Comparison of ENCODE assay signal across 30 mouse cellular contexts in genomic region chr2:178795841-178796240, GRCm38 (mm10).
DNase-seq lines count a peak whose midpoint lies in the region; ATAC-seq lines count a peak whose summit lies in the region.
"Had no signal": no experiment of that assay in that cellular context is flagged by ENCODE, and none has a peak within 500 bp of the region (broad histone marks: within the 10 kb centered on the region; RNA-seq: fewer than 3 reads in every experiment).

No protein-coding gene starts in this region.

- DNase-seq in embryo, embryonic 10 days (ENCODE audit: low spot score): peak; percentile 58
- no peak for DNase-seq in embryo, embryonic 9.5 days (ENCODE audit: extremely low spot score)
- peak; percentile 91 for DNase-seq in heart, adult 11 months
- no peak for DNase-seq in heart, embryonic 10.5 days (ENCODE audit: low spot score)
- DNase-seq in embryonic facial prominence, embryonic 10.5 days (ENCODE audit: low spot score): peak; percentile 21
- DNase-seq in skeletal muscle tissue, adult 2 months (ENCODE audit: low read depth, low spot score): peak; percentile 46
- DNase-seq in forebrain, embryonic 14.5 days (ENCODE audit: low spot score): no peak
- DNase-seq: adrenal gland, adult 8-10 months; cerebellum, adult 2 months; cerebellum, postnatal 14 days; forebrain, postnatal 0 days; heart, postnatal 4 days; kidney, adult 11 months; kidney, postnatal 25 days; liver; lung, adult 2 months; lung, postnatal 10 days; right cerebral cortex, adult 18-20 months; thymus, postnatal 14 days had no signal

- H3K4me1 ChIP-seq in heart, embryonic 10.5 days: no peaks in the 10 kb centered on the region
- H3K4me1 ChIP-seq in embryonic facial prominence, embryonic 10.5 days: peaks cover 11% of the 10 kb centered on the region; the same call in 1 of the 2 replicates
- H3K4me1 ChIP-seq in forebrain, embryonic 14.5 days (ENCODE audit: control insufficient read depth, insufficient read depth, low read length): no peaks in the 10 kb centered on the region
- H3K4me1 ChIP-seq: heart, embryonic 12.5 days; hindbrain, embryonic 15.5 days; neural tube, embryonic 12.5 days; stomach, embryonic 15.5 days had no signal

- H3K4me3 ChIP-seq in heart, embryonic 10.5 days: no peak overlapping the region
- no peak overlapping the region for H3K4me3 ChIP-seq in embryonic facial prominence, embryonic 10.5 days
- H3K4me3 ChIP-seq in forebrain, embryonic 14.5 days (ENCODE audit: low read depth, low read length): no peak overlapping the region
- H3K4me3 ChIP-seq: erythroblast, embryonic 14.5 days; heart, embryonic 12.5 days; hindbrain, embryonic 15.5 days; kidney, embryonic 15.5 days; neural tube, embryonic 12.5 days; stomach, embryonic 15.5 days had no signal

- H3K27ac ChIP-seq in heart, embryonic 10.5 days: no peak overlapping the region
- no peak overlapping the region for H3K27ac ChIP-seq in embryonic facial prominence, embryonic 10.5 days (replicated peaks)
- no peak overlapping the region for H3K27ac ChIP-seq in forebrain, embryonic 14.5 days (ENCODE audit: low read depth, low read length)
- H3K27ac ChIP-seq: hindbrain, embryonic 15.5 days; kidney, embryonic 15.5 days; liver, embryonic 14.5 days; macrophage; neural tube, embryonic 12.5 days; stomach, embryonic 15.5 days had no signal

- no peaks in the 10 kb centered on the region for H3K36me3 ChIP-seq in heart, embryonic 10.5 days
- no peaks in the 10 kb centered on the region for H3K36me3 ChIP-seq in embryonic facial prominence, embryonic 10.5 days (replicated peaks)
- no peaks in the 10 kb centered on the region for H3K36me3 ChIP-seq in forebrain, embryonic 14.5 days (ENCODE audit: control insufficient read depth, insufficient read depth, low read length)
- H3K36me3 ChIP-seq: heart, embryonic 12.5 days; hindbrain, embryonic 15.5 days; kidney, embryonic 15.5 days; neural tube, embryonic 12.5 days; stomach, embryonic 15.5 days had no signal

- peaks cover 4% of the 10 kb centered on the region; the same call in 1 of the 2 replicates for H3K9me3 ChIP-seq in heart, embryonic 10.5 days
- no peaks in the 10 kb centered on the region for H3K9me3 ChIP-seq in embryonic facial prominence, embryonic 10.5 days
- H3K9me3 ChIP-seq in forebrain, embryonic 14.5 days (replicated peaks; ENCODE audit: control insufficient read depth, low read length): no peaks in the 10 kb centered on the region
- H3K9me3 ChIP-seq: heart, embryonic 12.5 days; hindbrain, embryonic 15.5 days; kidney, embryonic 15.5 days; neural tube, embryonic 12.5 days; stomach, embryonic 15.5 days had no signal

- 69% methylated on average over 3 of the region's 3 CpGs for WGBS in heart, embryonic 10.5 days
- WGBS in embryonic facial prominence, embryonic 10.5 days: 27% methylated on average over 3 of the region's 3 CpGs
- WGBS in forebrain, embryonic 14.5 days: 69% methylated on average over 3 of the region's 3 CpGs

- H3K4me2 ChIP-seq in forebrain, embryonic 14.5 days (ENCODE audit: low read length): no peak overlapping the region
- H3K4me2 ChIP-seq: heart, embryonic 12.5 days; hindbrain, embryonic 15.5 days; kidney, embryonic 15.5 days; neural tube, embryonic 12.5 days; stomach, embryonic 15.5 days had no signal

- ATAC-seq in forebrain, embryonic 14.5 days: no peak
- ATAC-seq: forebrain, postnatal 0 days; inflammation-experienced regulatory T-cells, adult 6 months; midbrain, embryonic 16.5 days had no signal

- H3K9ac ChIP-seq in forebrain, embryonic 14.5 days (ENCODE audit: low read length): no peak overlapping the region
- H3K9ac ChIP-seq: forebrain, postnatal 0 days; heart, embryonic 12.5 days; hindbrain, embryonic 15.5 days; kidney, embryonic 15.5 days; liver, embryonic 14.5 days; neural tube, embryonic 12.5 days; stomach, embryonic 15.5 days had no signal

- H3K27me3 ChIP-seq in heart, embryonic 10.5 days (ENCODE audit: insufficient read depth, poor library complexity, severe bottlenecking): no peaks in the 10 kb centered on the region
- no peaks in the 10 kb centered on the region for H3K27me3 ChIP-seq in embryonic facial prominence, embryonic 10.5 days (replicated peaks; ENCODE audit: low read depth, poor library complexity, severe bottlenecking)
- H3K27me3 ChIP-seq in forebrain, embryonic 14.5 days (replicated peaks; ENCODE audit: control insufficient read depth, insufficient read depth, low read length): no peaks in the 10 kb centered on the region
- H3K27me3 ChIP-seq: CH12.LX; heart, embryonic 12.5 days; hindbrain, embryonic 15.5 days; kidney, embryonic 15.5 days; neural tube, embryonic 12.5 days; stomach, embryonic 15.5 days had no signal

Comparison
In these comparisons a context has a peak if more than half of its experiments do, and no peak if none do; other contexts are left out.
1. DNase-seq: peak in embryo, embryonic 10 days (single experiment), heart, adult 11 months (single experiment), embryonic facial prominence, embryonic 10.5 days (single experiment) and skeletal muscle tissue, adult 2 months (single experiment); none in embryo, embryonic 9.5 days (single experiment), heart, embryonic 10.5 days (single experiment) and forebrain, embryonic 14.5 days (single experiment).